Mouse (Mus musculus): ENCODE measurements around the gene Slc37a1.
A peak's percentile ranks its signal among the peaks of the same experiment; 100 is the strongest.

GRCm38 (mm10) chr17:31259825-31260224 is 26.8 kb upstream of the Slc37a1 start:
- TF ChIP-seq CTCF (IDR thresholded peaks at IDR 0.05; ENCODE audit: low read depth) (peak; percentile 52), EP300 (optimal IDR thresholded peaks at IDR 0.05) (no peak)

Measured in stomach, postnatal 0 days (tissue).